Mouse (Mus musculus) lung, postnatal 0 days (tissue): ENCODE data around the gene Osbpl3.

Experiments
- CTCF ChIP-seq: IDR thresholded peaks from 2 replicates; pipeline ENCODE4 v1.5.1; 2016; ENCODE audit warnings: antibody characterized with exemption, mild to moderate bottlenecking
- EP300 ChIP-seq: IDR thresholded peaks from 2 replicates; pipeline ENCODE4 v1.6.1; 2016; ENCODE audit warnings: antibody characterized with exemption, mild to moderate bottlenecking, control low read depth

DNA sequence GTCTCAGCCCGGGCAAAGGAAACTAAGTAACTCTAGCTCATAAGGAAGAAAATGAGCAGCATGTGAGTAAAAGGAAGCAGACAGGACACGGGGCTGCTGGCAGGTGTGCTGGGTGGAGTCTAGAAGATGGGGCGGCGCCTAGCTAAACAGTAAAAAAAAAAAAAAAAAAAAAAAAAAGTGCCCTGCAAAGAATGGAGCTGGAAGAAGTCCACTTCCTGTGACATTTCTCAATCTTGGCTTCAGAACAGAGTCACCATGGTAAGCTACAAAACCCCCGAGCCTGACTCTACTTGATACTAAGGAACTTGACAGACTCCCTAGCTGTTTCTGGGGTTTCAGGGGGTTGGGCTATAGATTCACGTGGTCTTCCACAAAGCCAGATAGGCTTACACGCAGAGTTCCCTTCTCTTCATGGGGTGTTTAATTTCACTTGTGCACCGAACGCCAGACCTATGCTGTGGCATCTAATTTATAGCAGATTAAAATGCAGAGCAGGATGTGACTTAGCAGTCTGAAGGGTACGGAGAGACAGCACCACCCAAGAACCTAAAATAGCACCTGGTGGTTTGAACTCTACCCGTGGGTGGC is 74.4 kb downstream of the Osbpl3 start:
- TF ChIP-seq EP300 (no peak), CTCF (no peak)
